Mouse (Mus musculus): ENCODE results near the gene Dcdc2a.

DNA sequence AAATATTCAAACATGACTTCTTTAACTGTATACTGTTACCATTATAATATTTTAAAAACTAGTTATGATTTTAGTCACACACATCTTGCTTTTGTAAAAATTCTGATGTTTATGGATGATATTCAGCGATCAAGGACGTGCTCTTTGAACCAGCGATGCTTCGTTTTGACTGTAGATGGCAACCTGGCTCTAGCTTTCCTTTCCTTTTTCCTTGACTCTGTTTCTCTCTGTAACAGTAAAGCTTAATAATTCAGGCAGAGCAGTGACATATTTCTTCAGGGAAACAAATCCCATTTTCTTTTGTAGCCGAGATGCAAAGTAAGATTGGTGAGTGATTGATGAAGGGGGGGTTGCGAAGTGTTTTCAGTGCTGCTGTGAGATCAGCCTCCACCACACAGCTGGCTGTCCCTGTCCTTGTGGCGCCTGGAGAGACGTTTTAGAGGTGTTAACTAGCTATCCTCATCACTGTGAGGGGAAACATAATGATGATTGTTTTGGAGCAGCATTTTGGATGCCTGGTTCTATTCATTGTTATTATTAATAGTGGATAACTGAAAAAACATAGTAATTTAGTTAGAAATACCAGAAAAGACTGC is 67.0 kb downstream of the Dcdc2a start:
- no peak for TF ChIP-seq GATA1 (IDR thresholded peaks at IDR 0.05; ENCODE audit: low read length)
- TF ChIP-seq TAL1 (IDR thresholded peaks at IDR 0.05; ENCODE audit: low read length), result no peak

All from erythroblast, embryonic 14.5 days (primary cell).